Mouse (Mus musculus) limb, embryonic 14.5 days (tissue): ENCODE data around the gene Ephb1. TPM values are rescaled to one million over a fixed set of nuclear protein-coding genes. Genes with fewer than 3 reads are reported as not detected.

ENCODE experiments used
- ATAC-seq: fragments of 200-750 bp; cut with Nextera tagmentation; 2 replicates; pipeline ENCODE4 v1.8.0; 2017; ENCODE audit warnings: low read depth, moderate number of reproducible peaks, moderate TSS enrichment; ENCODE audit not compliant: low FRiP score
- DNase-seq: peaks from one replicate; pipeline ENCODE4 v3.0.0-alpha.2; 2015; ENCODE audit warnings: low spot score
- H3K27ac ChIP-seq: fragments of 300-500 bp; sonication (generic); replicated peaks from 2 replicates; pipeline ENCODE4 v1.5.1; 2014; ENCODE audit warnings: low read depth, mild to moderate bottlenecking, low read length, moderate library complexity, mixed read lengths
- H3K27me3 ChIP-seq: fragments of 300-500 bp; sonication (generic); 2 replicates; pipeline ENCODE4 v1.6.1; 2014; ENCODE audit warnings: low read length, mixed read lengths; ENCODE audit not compliant: control insufficient read depth, insufficient read depth
- H3K36me3 ChIP-seq: fragments of 300-500 bp; sonication (generic); 2 replicates; pipeline ENCODE4 v1.6.1; 2014; ENCODE audit warnings: mild to moderate bottlenecking, low read length, moderate library complexity, mixed read lengths; ENCODE audit not compliant: control insufficient read depth, insufficient read depth
- H3K4me1 ChIP-seq: fragments of 300-500 bp; sonication (generic); 2 replicates; pipeline ENCODE4 v1.6.1; 2014; ENCODE audit warnings: antibody characterized with exemption, low read length, mixed read lengths; ENCODE audit not compliant: control insufficient read depth, insufficient read depth
- H3K4me2 ChIP-seq: fragments of 300-500 bp; sonication (generic); replicated peaks from 2 replicates; pipeline ENCODE4 v1.6.1; 2014; ENCODE audit warnings: low read depth, mild to moderate bottlenecking, low read length, moderate library complexity; ENCODE audit not compliant: severe bottlenecking
- H3K4me3 ChIP-seq: fragments of 300-500 bp; sonication (generic); replicated peaks from 2 replicates; pipeline ENCODE4 v1.5.1; 2014; ENCODE audit warnings: low read length
- H3K9ac ChIP-seq: fragments of 300-500 bp; sonication (generic); 2 replicates; pipeline ENCODE4 v1.6.1; 2014; ENCODE audit warnings: mild to moderate bottlenecking, low read depth, low read length, moderate library complexity; ENCODE audit not compliant: severe bottlenecking
- H3K9me3 ChIP-seq: fragments of 300-500 bp; sonication (generic); 2 replicates; pipeline ENCODE4 v1.6.1; 2016; ENCODE audit warnings: low read length; ENCODE audit not compliant: control insufficient read depth
- POLR2A ChIP-seq: fragments of 200-500 bp; IDR thresholded peaks from 2 replicates; pipeline ENCODE4 v1.8.0; 2012; ENCODE audit warnings: inconsistent platforms, mild to moderate bottlenecking, moderate library complexity, borderline replicate concordance; ENCODE audit not compliant: insufficient read depth, insufficient read length; ENCODE audit errors: extremely low read depth
- WGBS: fragments of 180-500 bp; shearing (Covaris S2); extraction: QIAGEN DNeasy Blood & Tissue Kit; methylation state at CpG from one replicate; pipeline ENCODE4 v1.1.7; 2014; 5-methylcytosine and 5-hydroxymethylcytosine counted together
- polyA plus RNA-seq, 2 experiments: library from polyadenylated mRNA; depleted of rRNA in 1 of 2; stranded (reverse) in 1 of 2; unstranded in 1 of 2; fragments of >200 nt; fragmentation: Nextera tagmentation in 1 of 2; extraction: Ambion mirVana in 1 of 2; gene quantifications; 2 replicates each; pipeline versions ENCODE4 v1.2.1 to v1.2.3; 2012 to 2014

Ephb1 gene
- polyA plus RNA-seq, 2 experiments = 4.1 TPM

- Histone ChIP-seq H3K27ac (no peak overlapping the region), H3K9me3 (no peaks in the 10 kb centered on the region), H3K4me3 (no peak overlapping the region), H3K36me3 (no peaks in the 10 kb centered on the region), H3K9ac (no peak overlapping the region), H3K27me3 (no peaks in the 10 kb centered on the region), H3K4me1 (no peaks in the 10 kb centered on the region), H3K4me2 (no peak overlapping the region)
- ATAC-seq (no peak), DNase-seq (no peak)
- no peak for TF ChIP-seq POLR2A
- 69% methylated on average over 3 of the region's 3 CpGs for WGBS
Observed at GRCm38 (mm10) chr9:102297176-102297575, 57.3 kb downstream of the Ephb1 start.

- H3K36me3 ChIP-seq = no peaks in the 10 kb centered on the region
- WGBS = 90% methylated on average over 3 of the region's 3 CpGs
- H3K27me3 ChIP-seq = no peaks in the 10 kb centered on the region
- no peak for TF ChIP-seq POLR2A
- H3K4me3 ChIP-seq = no peak overlapping the region
- ATAC-seq (no peak), DNase-seq (no peak)
- no peaks in the 10 kb centered on the region for H3K9me3 ChIP-seq
- no peak overlapping the region for H3K9ac ChIP-seq
- no peak overlapping the region for H3K4me2 ChIP-seq
- no peaks in the 10 kb centered on the region for H3K4me1 ChIP-seq
- no peak overlapping the region for H3K27ac ChIP-seq
Observed at GRCm38 (mm10) chr9:102293605-102294004, 60.9 kb downstream of the Ephb1 start.

- no peaks in the 10 kb centered on the region for H3K4me1 ChIP-seq
- no peak overlapping the region for H3K9ac ChIP-seq
- no peak for TF ChIP-seq POLR2A
- DNase-seq (no peak), ATAC-seq (no peak)
- 66% methylated on average over 3 of the region's 3 CpGs for WGBS
- no peaks in the 10 kb centered on the region for H3K27me3 ChIP-seq
- H3K27ac ChIP-seq = no peak overlapping the region
- no peaks in the 10 kb centered on the region for H3K9me3 ChIP-seq
- H3K4me2 ChIP-seq = no peak overlapping the region
- H3K4me3 ChIP-seq = no peak overlapping the region
- H3K36me3 ChIP-seq = no peaks in the 10 kb centered on the region
Observed at GRCm38 (mm10) chr9:102291230-102291629, 63.3 kb downstream of the Ephb1 start.

DNA sequence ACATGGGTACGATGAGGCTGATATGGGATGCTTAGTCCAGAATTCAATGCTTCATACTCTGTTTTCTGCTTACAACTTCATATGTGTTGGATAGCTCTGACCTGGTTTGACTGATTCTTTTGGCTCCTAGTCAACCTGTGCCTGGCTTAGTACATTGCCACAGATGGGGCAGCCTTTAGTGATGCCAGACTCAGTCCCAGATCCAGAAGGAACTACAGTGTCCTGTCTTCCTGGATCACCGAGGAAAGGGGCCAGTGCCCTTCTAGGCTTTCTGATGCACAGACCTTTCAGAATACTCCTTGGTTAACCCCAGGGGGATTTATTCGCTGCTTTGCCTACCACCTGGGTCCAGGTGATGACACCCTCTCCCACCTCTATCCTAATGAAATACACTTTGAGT is 66.1 kb downstream of the Ephb1 start:
- no peak for TF ChIP-seq POLR2A
- DNase-seq = no peak
- H3K27me3 ChIP-seq = no peaks in the 10 kb centered on the region
- H3K36me3 ChIP-seq = no peaks in the 10 kb centered on the region
- no peak for ATAC-seq
- H3K4me3 ChIP-seq = no peak overlapping the region
- no peaks in the 10 kb centered on the region; the same call in 1 of the 2 replicates for H3K9me3 ChIP-seq
- 92% methylated on average over 3 of the region's 3 CpGs for WGBS
- H3K9ac ChIP-seq = no peak overlapping the region
- H3K4me2 ChIP-seq = no peak overlapping the region
- H3K4me1 ChIP-seq = no peaks in the 10 kb centered on the region
- H3K27ac ChIP-seq = no peak overlapping the region

GRCm38 (mm10) chr9:102275931-102276330 is 78.6 kb downstream of the Ephb1 start:
- Histone ChIP-seq H3K36me3 (no peaks in the 10 kb centered on the region), H3K27me3 (no peaks in the 10 kb centered on the region), H3K9ac (no peak overlapping the region), H3K4me3 (no peak overlapping the region), H3K4me1 (no peaks in the 10 kb centered on the region), H3K4me2 (no peak overlapping the region), H3K27ac (no peak overlapping the region), H3K9me3 (no peaks in the 10 kb centered on the region)
- DNase-seq (no peak), ATAC-seq (no peak)
- 73% methylated on average over 3 of the region's 3 CpGs for WGBS
- no peak for TF ChIP-seq POLR2A

DNA sequence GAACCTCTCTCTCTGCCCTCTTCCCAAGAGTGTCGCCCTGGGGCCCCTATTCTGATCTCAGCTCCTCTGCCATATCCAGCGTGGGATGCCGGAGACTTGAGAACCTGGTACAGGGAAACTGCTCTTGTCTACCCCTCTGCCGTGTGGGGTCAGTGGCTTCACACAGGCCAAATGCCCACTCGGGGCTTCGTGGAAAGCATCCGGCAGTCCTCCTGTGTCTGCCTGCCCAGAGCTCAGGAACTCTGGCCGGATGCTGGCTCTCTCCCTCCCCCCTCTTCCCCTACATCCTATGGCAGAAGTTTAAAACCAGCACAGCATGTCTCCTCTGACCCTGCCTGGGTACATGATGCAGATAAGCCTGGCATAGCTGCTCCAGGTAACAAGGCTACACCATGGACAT is 80.5 kb downstream of the Ephb1 start:
- 65% methylated on average over 8 of the region's 8 CpGs for WGBS
- no peak overlapping the region for H3K9ac ChIP-seq
- H3K36me3 ChIP-seq = no peaks in the 10 kb centered on the region
- H3K4me2 ChIP-seq = no peak overlapping the region
- H3K4me3 ChIP-seq = no peak overlapping the region
- no peaks in the 10 kb centered on the region for H3K4me1 ChIP-seq
- H3K27ac ChIP-seq = no peak overlapping the region
- H3K27me3 ChIP-seq = no peaks in the 10 kb centered on the region
- no peaks in the 10 kb centered on the region for H3K9me3 ChIP-seq
- no peak for TF ChIP-seq POLR2A
- ATAC-seq (no peak), DNase-seq (no peak)
